Mouse (Mus musculus) C2C12 (cell line): ENCODE measurements at regions not wholly inside any gene's neighbourhood (a gene's known extent, or its start where the extent isn't known, plus 50 kb on each side); places are given as distances from the start of the nearest gene placed in this dataset.
A peak's percentile ranks its signal among the peaks of the same experiment; 100 is the strongest.

Source experiments
- H3K27me3 ChIP-seq: one replicate; pipeline ENCODE4 v1.6.1; 2011; ENCODE audit not compliant: control insufficient read depth, insufficient read depth, insufficient read length
- H3K36me3 ChIP-seq: one replicate; pipeline ENCODE4 v1.6.1; 2011; ENCODE audit not compliant: control insufficient read depth, insufficient read depth
- H3K4me3 ChIP-seq: one replicate; pipeline ENCODE4 v1.5.1; 2011; ENCODE audit warnings: mild to moderate bottlenecking, control low read depth; ENCODE audit not compliant: poor library complexity, insufficient read depth, severe bottlenecking
- H3K79me2 ChIP-seq: one replicate; pipeline ENCODE4 v1.6.1; 2011; ENCODE audit not compliant: control insufficient read depth, insufficient read depth
- H3K79me3 ChIP-seq: one replicate; pipeline ENCODE4 v1.6.1; 2011; ENCODE audit warnings: low read depth, control low read depth
- H3ac ChIP-seq: one replicate; pipeline ENCODE3; 2011; ENCODE audit warnings: low read depth; ENCODE audit not compliant: control insufficient read depth, insufficient read length
- CEBPB ChIP-seq: IDR thresholded peaks from one replicate; pipeline ENCODE4 v1.6.1; 2011; ENCODE audit warnings: low read depth, mild to moderate bottlenecking, control low read depth, moderate library complexity
- CTCF ChIP-seq: IDR thresholded peaks from one replicate; pipeline ENCODE4 v1.5.1; 2011; ENCODE audit not compliant: control insufficient read depth, insufficient read depth, insufficient read length
- FOSL1 ChIP-seq: IDR thresholded peaks from one replicate; pipeline ENCODE4 v1.8.0; 2011; ENCODE audit warnings: mild to moderate bottlenecking, low read length; ENCODE audit not compliant: poor library complexity, insufficient read depth, severe bottlenecking
- MAX ChIP-seq: IDR thresholded peaks from one replicate; pipeline ENCODE4 v1.6.1; 2011; ENCODE audit warnings: mild to moderate bottlenecking, control low read depth
- MYOD1 ChIP-seq: IDR thresholded peaks from one replicate; pipeline ENCODE4 v1.6.1; 2011; ENCODE audit warnings: low read depth; ENCODE audit not compliant: control insufficient read depth, insufficient read length
- MYOG ChIP-seq: IDR thresholded peaks from one replicate; pipeline ENCODE4 v1.6.1; 2011; ENCODE audit not compliant: control insufficient read depth, insufficient read length; ENCODE audit errors: extremely low read depth
- USF1 ChIP-seq: IDR thresholded peaks from one replicate; pipeline ENCODE4 v1.6.1; 2011; ENCODE audit warnings: low read depth, mild to moderate bottlenecking, control low read depth, moderate library complexity

DNA sequence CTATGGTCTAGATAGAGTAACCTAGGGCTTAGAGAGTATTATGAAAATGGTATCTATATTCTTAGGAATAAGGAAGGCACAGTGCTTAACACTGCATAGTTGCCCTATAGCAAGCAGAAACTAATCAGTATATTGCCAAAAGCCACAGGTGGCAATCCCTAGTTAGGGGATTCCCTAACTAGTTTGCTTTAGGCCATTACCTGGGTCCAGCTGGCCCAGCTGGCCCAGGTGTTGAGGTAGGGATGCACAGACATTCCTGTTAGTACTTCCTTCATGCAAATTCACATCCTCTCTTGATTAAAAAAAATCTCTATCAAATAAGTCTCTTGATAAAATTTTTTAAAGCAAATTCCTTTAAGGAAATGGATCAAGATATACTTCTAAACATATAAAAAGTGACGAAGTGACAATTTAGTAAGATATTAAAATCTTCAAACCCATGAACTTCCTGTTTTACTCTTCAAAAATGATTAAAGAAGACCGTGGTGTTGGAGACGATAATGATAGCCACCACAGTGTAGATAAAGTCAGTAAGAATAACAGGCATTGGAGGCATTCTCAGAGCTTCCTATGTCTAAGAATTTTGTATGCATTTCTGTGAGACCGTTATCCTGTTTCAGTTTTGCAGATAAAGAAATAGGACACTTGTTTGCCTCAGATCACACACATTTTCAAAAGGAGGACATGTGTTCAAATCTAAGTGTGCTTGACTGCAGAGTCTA is 1036.7 kb downstream of the Gsdmc2 start:
- no peak overlapping the region for H3ac ChIP-seq
- H3K79me2 ChIP-seq: no peaks in the 10 kb centered on the region
- H3K79me3 ChIP-seq: no peaks in the 10 kb centered on the region
- no peak overlapping the region for H3K4me3 ChIP-seq
- H3K27me3 ChIP-seq: no peaks in the 10 kb centered on the region
- no peaks in the 10 kb centered on the region for H3K36me3 ChIP-seq
- no peak for TF ChIP-seq USF1
- TF ChIP-seq FOSL1: no peak
- TF ChIP-seq CTCF: no peak
- TF ChIP-seq MAX: no peak
- no peak for TF ChIP-seq MYOG
- TF ChIP-seq MYOD1: no peak
- no peak for TF ChIP-seq CEBPB

DNA sequence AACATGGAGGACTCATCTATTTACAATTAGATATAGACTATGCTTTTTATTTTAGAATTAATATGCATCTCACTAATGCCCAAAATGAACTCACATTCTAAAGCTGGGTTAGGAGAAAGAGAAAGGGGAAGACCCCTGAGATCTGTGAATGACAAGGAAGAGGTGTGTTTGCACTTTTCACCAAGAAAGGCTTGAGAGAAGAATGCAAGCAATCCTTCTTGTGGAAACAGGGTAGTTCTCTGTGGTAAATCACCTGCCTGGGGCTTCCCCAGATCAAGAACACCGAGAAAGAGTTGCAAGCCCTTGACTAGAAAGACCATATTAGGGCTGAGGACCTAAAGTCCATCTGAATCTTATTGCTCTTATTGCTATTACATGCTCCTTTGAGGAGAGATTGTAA is 1037.6 kb downstream of the Gsdmc2 start:
- H3K36me3 ChIP-seq: no peaks in the 10 kb centered on the region
- H3K79me2 ChIP-seq: no peaks in the 10 kb centered on the region
- no peaks in the 10 kb centered on the region for H3K79me3 ChIP-seq
- H3ac ChIP-seq: no peak overlapping the region
- no peaks in the 10 kb centered on the region for H3K27me3 ChIP-seq
- no peak overlapping the region for H3K4me3 ChIP-seq
- TF ChIP-seq CEBPB: no peak
- TF ChIP-seq MYOG: no peak
- no peak for TF ChIP-seq FOSL1
- TF ChIP-seq MAX: no peak
- TF ChIP-seq MYOD1: no peak
- no peak for TF ChIP-seq USF1
- TF ChIP-seq CTCF: no peak

DNA sequence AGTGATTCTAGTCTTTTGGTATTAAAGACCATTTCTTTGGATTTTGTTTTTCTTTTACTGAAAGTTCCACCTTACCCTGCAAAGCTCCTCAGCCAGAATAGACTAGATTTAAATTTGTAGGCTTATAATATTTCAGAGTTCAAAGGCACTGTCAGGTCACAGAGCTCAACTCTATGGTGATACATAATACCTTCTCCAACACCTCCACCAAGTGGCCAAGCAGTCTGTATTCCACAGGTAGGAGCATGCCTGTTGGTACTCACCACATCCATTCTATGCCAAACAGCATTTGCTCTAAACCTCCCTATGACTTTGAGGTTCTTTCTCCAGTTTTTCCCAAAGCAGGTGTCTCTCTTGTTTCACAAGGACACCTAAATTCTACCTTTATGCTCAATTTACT is 1042.2 kb downstream of the Gsdmc2 start:
- H3K79me2 ChIP-seq: no peaks in the 10 kb centered on the region
- no peaks in the 10 kb centered on the region for H3K36me3 ChIP-seq
- TF ChIP-seq MAX: no peak
- TF ChIP-seq CEBPB: no peak
- no peak for TF ChIP-seq MYOD1
- no peak for TF ChIP-seq MYOG
- no peak for TF ChIP-seq USF1
- TF ChIP-seq CTCF: no peak
- TF ChIP-seq FOSL1: no peak
- no peaks in the 10 kb centered on the region for H3K79me3 ChIP-seq
- H3K27me3 ChIP-seq: no peaks in the 10 kb centered on the region
- no peak overlapping the region for H3ac ChIP-seq
- H3K4me3 ChIP-seq: no peak overlapping the region

- Histone ChIP-seq H3K79me2 (no peaks in the 10 kb centered on the region), H3K4me3 (no peak overlapping the region), H3K36me3 (no peaks in the 10 kb centered on the region), H3ac (no peak overlapping the region), H3K27me3 (no peaks in the 10 kb centered on the region), H3K79me3 (no peaks in the 10 kb centered on the region)
- peak; percentile 42 for TF ChIP-seq FOSL1
- TF ChIP-seq USF1: no peak
Observed at GRCm38 (mm10) chr15:62798731-62799130, 1046.2 kb downstream of the Gsdmc2 start.

GRCm38 (mm10) chr15:62793569-62793968 is 1051.4 kb downstream of the Gsdmc2 start:
- H3K79me3 ChIP-seq: no peaks in the 10 kb centered on the region
- H3K36me3 ChIP-seq: no peaks in the 10 kb centered on the region
- no peaks in the 10 kb centered on the region for H3K79me2 ChIP-seq
- H3K27me3 ChIP-seq: no peaks in the 10 kb centered on the region
- H3ac ChIP-seq: no peak overlapping the region
- H3K4me3 ChIP-seq: no peak overlapping the region
- no peak for TF ChIP-seq MAX
- TF ChIP-seq MYOG: no peak
- TF ChIP-seq CEBPB: no peak
- no peak for TF ChIP-seq MYOD1
- no peak for TF ChIP-seq USF1
- TF ChIP-seq FOSL1: no peak
- TF ChIP-seq CTCF: no peak

- Histone ChIP-seq H3ac (no peak overlapping the region), H3K79me2 (no peaks in the 10 kb centered on the region), H3K4me3 (no peak overlapping the region), H3K36me3 (no peaks in the 10 kb centered on the region), H3K79me3 (no peaks in the 10 kb centered on the region), H3K27me3 (no peaks in the 10 kb centered on the region)
- TF ChIP-seq USF1: no peak
- TF ChIP-seq CEBPB: no peak
- TF ChIP-seq MYOG: no peak
- TF ChIP-seq MAX: no peak
- no peak for TF ChIP-seq CTCF
- no peak for TF ChIP-seq MYOD1
- no peak for TF ChIP-seq FOSL1
Observed at GRCm38 (mm10) chr15:62792084-62792483, 1052.9 kb downstream of the Gsdmc2 start.
